Mouse (Mus musculus) neural tube, embryonic 15.5 days (tissue): ENCODE measurements around the gene Nfkbiz. TPM values are rescaled to one million over a fixed set of nuclear protein-coding genes. Genes with fewer than 3 reads are reported as not detected.

Experiments
- ATAC-seq: fragments of 200-750 bp; cut with Nextera tagmentation; 2 replicates; pipeline ENCODE4 v1.8.0; 2017; ENCODE audit warnings: mild to moderate bottlenecking, moderate TSS enrichment, moderate library complexity; ENCODE audit not compliant: low FRiP score
- H3K27ac ChIP-seq: fragments of 300-500 bp; sonication (generic); replicated peaks from 2 replicates; pipeline ENCODE4 v1.5.1; 2015; ENCODE audit warnings: mild to moderate bottlenecking, inconsistent platforms
- H3K27me3 ChIP-seq: fragments of 300-500 bp; sonication (generic); replicated peaks from 2 replicates; pipeline ENCODE4 v1.6.1; 2015; ENCODE audit warnings: inconsistent platforms
- H3K36me3 ChIP-seq: fragments of 300-500 bp; sonication (generic); 2 replicates; pipeline ENCODE4 v1.6.1; 2015; ENCODE audit warnings: inconsistent platforms
- H3K4me1 ChIP-seq: fragments of 300-500 bp; sonication (generic); 2 replicates; pipeline ENCODE4 v1.6.1; 2015; ENCODE audit warnings: inconsistent platforms
- H3K4me2 ChIP-seq: fragments of 300-500 bp; sonication (generic); 2 replicates; pipeline ENCODE4 v1.6.1; 2015; ENCODE audit warnings: inconsistent platforms, mild to moderate bottlenecking, moderate library complexity
- H3K4me3 ChIP-seq: fragments of 300-500 bp; sonication (generic); replicated peaks from 2 replicates; pipeline ENCODE4 v1.5.1; 2015; ENCODE audit warnings: mild to moderate bottlenecking, inconsistent platforms
- H3K9ac ChIP-seq: fragments of 300-500 bp; sonication (generic); replicated peaks from 2 replicates; pipeline ENCODE4 v1.6.1; 2015; ENCODE audit warnings: mild to moderate bottlenecking, inconsistent platforms
- H3K9me3 ChIP-seq: fragments of 300-500 bp; sonication (generic); replicated peaks from 2 replicates; pipeline ENCODE4 v1.6.1; 2016; ENCODE audit warnings: inconsistent platforms
- WGBS: fragments of 180-500 bp; shearing (Covaris S2); methylation state at CpG from one replicate; pipeline ENCODE4 v1.1.7; 2015; ENCODE audit warnings: mixed read lengths; 5-methylcytosine and 5-hydroxymethylcytosine counted together
- polyA plus RNA-seq: library from polyadenylated mRNA; unstranded; fragments of >200 nt; fragmentation: Nextera tagmentation; extraction: Ambion mirVana; gene quantifications from 2 replicates; pipeline ENCODE4 v1.2.1, GENCODE M21; 2015

Nfkbiz gene
- polyA plus RNA-seq, 1 experiment from 2014 or later = 2.0 TPM

GRCm38 (mm10) chr16:55823398-55824155, 15.1 kb downstream of the Nfkbiz start:
- Histone ChIP-seq H3K36me3 (no peaks in the 10 kb centered on the region), H3K27ac (no peak overlapping the region), H3K9ac (no peak overlapping the region), H3K27me3 (0 out of 2 replicates have a peak, but pooled peaks cover 11% of the 10 kb centered on the region), H3K4me3 (no peak overlapping the region), H3K4me2 (no peak overlapping the region), H3K9me3 (no peaks in the 10 kb centered on the region), H3K4me1 (peaks cover 31% of the 10 kb centered on the region)
- ATAC-seq = no peak
- WGBS = 43% methylated on average over 11 of the region's 11 CpGs

GRCm38 (mm10) chr16:55822741-55823397, 15.8 kb downstream of the Nfkbiz start:
- WGBS = 43% methylated on average over 18 of the region's 18 CpGs
- no peak for ATAC-seq
- Histone ChIP-seq H3K9me3 (no peaks in the 10 kb centered on the region), H3K36me3 (peaks cover 4% of the 10 kb centered on the region; the same call in 1 of the 2 replicates), H3K27ac (no peak overlapping the region), H3K4me2 (peak overlapping the region; percentile 89), H3K9ac (0 out of 2 replicates have a peak overlapping the region, but pooled peaks have one; percentile 59), H3K4me1 (peaks cover 31% of the 10 kb centered on the region), H3K4me3 (peak overlapping the region; percentile 63; the same call in 1 of the 2 replicates), H3K27me3 (0 out of 2 replicates have a peak, but pooled peaks cover 11% of the 10 kb centered on the region)

- Histone ChIP-seq H3K9ac (peak overlapping the region; percentile 59), H3K4me2 (peak overlapping the region; percentile 89), H3K36me3 (peaks cover 8% of the 10 kb centered on the region; the same call in 1 of the 2 replicates), H3K9me3 (no peaks in the 10 kb centered on the region), H3K27me3 (0 out of 2 replicates have a peak, but pooled peaks cover 11% of the 10 kb centered on the region), H3K4me3 (peak overlapping the region; percentile 63), H3K27ac (peak overlapping the region; percentile 80), H3K4me1 (peaks cover 31% of the 10 kb centered on the region)
- WGBS = under 1% methylated on average over 63 of the region's 67 CpGs
- peak; percentile 95 for ATAC-seq
Measured at GRCm38 (mm10) chr16:55821997-55822740, 16.5 kb downstream of the Nfkbiz start.

GRCm38 (mm10) chr16:55821571-55821981, 17.1 kb downstream of the Nfkbiz start:
- Histone ChIP-seq H3K9ac (peak overlapping the region; percentile 59), H3K9me3 (no peaks in the 10 kb centered on the region), H3K4me3 (peak overlapping the region; percentile 63), H3K27me3 (0 out of 2 replicates have a peak, but pooled peaks cover 11% of the 10 kb centered on the region), H3K4me2 (peak overlapping the region; percentile 89), H3K4me1 (peaks cover 31% of the 10 kb centered on the region), H3K36me3 (peaks cover 12% of the 10 kb centered on the region), H3K27ac (peak overlapping the region; percentile 80)
- WGBS = under 1% methylated on average over 36 of the region's 40 CpGs
- ATAC-seq = peak; percentile 78

DNA sequence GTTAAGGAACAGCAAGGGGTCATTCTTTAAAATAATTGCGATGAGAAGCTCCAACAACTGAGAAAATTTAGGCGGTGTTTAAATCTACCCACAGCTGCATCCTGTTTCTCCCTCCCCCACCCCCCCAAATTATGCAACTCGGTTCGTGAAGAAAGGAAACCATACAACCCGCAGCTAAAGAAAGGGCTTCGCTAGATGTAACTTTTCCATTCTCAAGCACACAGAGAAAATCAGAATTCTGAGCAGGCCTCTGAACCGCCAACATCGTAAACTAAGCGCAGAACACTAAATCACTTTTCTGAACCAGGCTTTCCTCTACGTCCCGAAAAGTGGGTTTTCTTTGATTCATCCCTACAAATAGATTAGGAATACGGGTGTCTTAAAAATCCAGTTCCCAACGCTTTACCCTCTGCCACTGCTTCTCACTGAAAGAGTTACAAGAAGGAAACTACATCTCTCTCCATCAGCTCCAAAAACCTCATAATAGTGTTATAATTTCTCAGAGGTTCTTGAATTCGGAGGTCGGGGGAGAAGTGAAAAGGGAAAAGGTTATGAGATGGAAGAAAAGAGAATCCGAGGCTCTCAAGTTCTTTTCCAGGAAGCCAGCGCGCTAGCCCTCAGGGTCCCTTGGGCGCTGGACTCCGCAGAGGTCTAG, 17.7 kb downstream of the Nfkbiz start:
- 5% methylated on average over 20 of the region's 20 CpGs for WGBS

DNA sequence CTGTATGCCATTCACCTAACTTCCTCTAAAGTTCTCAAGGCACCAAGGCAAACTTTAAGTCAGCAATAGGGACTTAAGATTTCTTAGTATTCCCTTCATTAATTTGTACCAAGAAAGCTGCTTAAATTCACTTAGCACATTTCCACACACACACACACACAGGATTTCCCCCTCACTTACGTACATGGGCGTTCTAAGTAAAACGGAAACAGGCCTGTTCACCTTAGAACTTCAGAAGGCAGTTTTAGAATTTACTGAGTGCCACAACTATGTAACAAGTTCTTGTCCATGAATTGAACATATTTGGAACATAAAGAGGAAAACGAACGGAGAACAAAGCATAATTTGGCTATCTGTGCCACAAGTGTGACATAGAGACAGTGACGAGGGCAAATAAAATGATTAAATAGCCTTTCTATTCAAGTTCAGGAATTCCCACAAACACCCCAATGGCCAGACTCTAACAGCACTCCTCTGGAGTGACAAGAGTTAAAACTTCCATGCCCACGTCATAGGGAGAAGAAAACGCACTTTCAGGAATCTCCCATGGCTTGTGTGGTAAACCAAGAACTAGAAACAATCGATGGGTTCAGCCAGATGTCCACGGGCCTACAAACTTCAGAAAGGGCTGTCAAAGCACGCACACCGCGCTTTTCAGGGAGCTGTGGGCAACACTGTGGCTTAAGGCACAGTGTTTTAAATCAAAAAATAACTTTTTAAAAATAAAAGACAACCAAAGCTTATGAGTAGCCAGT, 18.4 kb downstream of the Nfkbiz start:
- H3K4me1 ChIP-seq = peaks cover 31% of the 10 kb centered on the region
- peak overlapping the region; percentile 89 for H3K4me2 ChIP-seq
- WGBS = 45% methylated on average over 13 of the region's 13 CpGs
- H3K36me3 ChIP-seq = peaks cover 24% of the 10 kb centered on the region
- no peak for ATAC-seq
- H3K27me3 ChIP-seq = 0 out of 2 replicates have a peak, but pooled peaks cover 11% of the 10 kb centered on the region
- H3K4me3 ChIP-seq = peak overlapping the region; percentile 63
- H3K9ac ChIP-seq = peak overlapping the region; percentile 11; the same call in 1 of the 2 replicates
- no peaks in the 10 kb centered on the region for H3K9me3 ChIP-seq
- no peak overlapping the region for H3K27ac ChIP-seq

More for the DNA sequence above, 17.7 kb downstream of the Nfkbiz start:
- Histone ChIP-seq H3K4me1 (peaks cover 31% of the 10 kb centered on the region), H3K9ac (peak overlapping the region; percentile 59), H3K36me3 (peaks cover 17% of the 10 kb centered on the region), H3K4me3 (peak overlapping the region; percentile 63), H3K4me2 (peak overlapping the region; percentile 89), H3K27me3 (0 out of 2 replicates have a peak, but pooled peaks cover 11% of the 10 kb centered on the region), H3K9me3 (no peaks in the 10 kb centered on the region), H3K27ac (peak overlapping the region; percentile 80; the same call in 1 of the 2 replicates)
- no peak for ATAC-seq

DNA sequence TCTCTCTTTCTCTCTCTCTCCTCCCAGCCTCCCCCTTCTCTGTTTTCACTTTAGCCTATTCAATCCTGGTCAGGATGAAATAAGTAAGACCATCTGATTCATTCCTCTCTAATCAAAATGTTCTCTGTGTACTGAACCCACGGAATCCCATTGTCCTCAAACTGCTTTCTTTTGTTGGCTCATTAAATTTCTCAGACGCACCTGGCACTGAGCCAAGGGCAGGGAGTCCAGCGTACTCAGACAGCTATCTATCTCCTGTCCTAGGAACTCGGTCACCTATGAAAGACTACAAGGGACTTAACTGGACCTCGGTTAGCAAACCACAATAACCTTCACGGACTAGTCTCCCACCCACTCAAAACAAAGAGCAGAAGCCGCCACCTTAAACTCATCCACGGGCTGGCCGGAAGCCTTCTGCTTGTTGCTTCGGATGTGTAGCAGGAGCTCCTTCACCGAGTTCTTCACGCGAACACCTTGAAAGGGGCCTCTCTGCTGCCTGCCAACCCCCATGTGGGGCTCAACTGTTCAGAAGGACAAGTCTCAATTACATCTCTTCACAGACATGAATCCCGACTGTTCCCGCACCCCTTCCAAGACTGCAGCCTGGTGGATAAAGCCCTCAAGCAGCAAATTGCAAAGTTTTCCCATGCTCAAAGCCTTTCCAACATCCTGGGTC, 19.4 kb downstream of the Nfkbiz start:
- WGBS = 43% methylated on average over 15 of the region's 15 CpGs
- Histone ChIP-seq H3K27ac (no peak overlapping the region), H3K4me3 (peak overlapping the region; percentile 13), H3K9me3 (no peaks in the 10 kb centered on the region), H3K36me3 (peaks cover 32% of the 10 kb centered on the region), H3K27me3 (0 out of 2 replicates have a peak, but pooled peaks cover 8% of the 10 kb centered on the region), H3K9ac (no peak overlapping the region), H3K4me1 (peaks cover 31% of the 10 kb centered on the region), H3K4me2 (peak overlapping the region; percentile 89)
- no peak for ATAC-seq

GRCm38 (mm10) chr16:55817717-55818515, 20.8 kb downstream of the Nfkbiz start:
- Histone ChIP-seq H3K4me1 (peaks cover 31% of the 10 kb centered on the region), H3K4me2 (no peak overlapping the region), H3K9ac (no peak overlapping the region), H3K27me3 (0 out of 2 replicates have a peak, but pooled peaks cover 4% of the 10 kb centered on the region), H3K4me3 (no peak overlapping the region), H3K27ac (no peak overlapping the region), H3K9me3 (no peaks in the 10 kb centered on the region), H3K36me3 (peaks cover 42% of the 10 kb centered on the region)
- ATAC-seq = no peak
- WGBS = 96% methylated on average over 28 of the region's 28 CpGs

- Histone ChIP-seq H3K4me2 (no peak overlapping the region), H3K27ac (no peak overlapping the region), H3K9ac (no peak overlapping the region), H3K9me3 (no peaks in the 10 kb centered on the region), H3K4me1 (peaks cover 25% of the 10 kb centered on the region), H3K4me3 (no peak overlapping the region), H3K36me3 (peaks cover 53% of the 10 kb centered on the region), H3K27me3 (0 out of 2 replicates have a peak, but pooled peaks cover 4% of the 10 kb centered on the region)
- ATAC-seq = no peak
- WGBS = 94% methylated on average over 13 of the region's 13 CpGs
Measured at GRCm38 (mm10) chr16:55816202-55816941, 22.3 kb downstream of the Nfkbiz start.
